Mouse (Mus musculus) gastrocnemius, postnatal 36 days (tissue): Measurements from ENCODE around the gene Slain2. TPM values are rescaled to one million over a fixed set of nuclear protein-coding genes. Genes with fewer than 3 reads are reported as not detected.

Source experiments
- DNase-seq, 2 experiments: peaks; one replicate each; pipeline ENCODE4 v3.0.0; 2022
- intact Hi-C: fragments of 180-260 bp; cut with DNase I; formaldehyde crosslinking; loops from one replicate; pipeline ENCODE4 v1.15.1; 2025
- long read RNA-seq, 2 experiments: library from polyadenylated mRNA; stranded (forward); transcript quantifications; one replicate each; pipeline ENCODE4 v2.0.0; 2021
- total RNA-seq, 2 experiments: library from RNA; stranded (reverse); gene quantifications; 2 replicates each; pipeline ENCODE4 v1.2.3; 2021

Gene Slain2
- total RNA-seq: 100 to 1,000 TPM in 1 of 2 experiments, 10 to 100 TPM in 1; 92.9 to 101 TPM
- long read RNA-seq, experiment 1, full-length matches to known transcripts: 47 of 301 reads
- long read RNA-seq, experiment 1, partial matches to known transcripts: 247 of 301 reads
- long read RNA-seq, experiment 1, other reads (novel, unspliced or antisense): 7 of 301 reads
- long read RNA-seq, experiment 2, full-length matches to known transcripts: 42 of 242 reads
- long read RNA-seq, experiment 2, partial matches to known transcripts: 9 of 242 reads
- long read RNA-seq, experiment 2, other reads (novel, unspliced or antisense): 191 of 242 reads

DNA sequence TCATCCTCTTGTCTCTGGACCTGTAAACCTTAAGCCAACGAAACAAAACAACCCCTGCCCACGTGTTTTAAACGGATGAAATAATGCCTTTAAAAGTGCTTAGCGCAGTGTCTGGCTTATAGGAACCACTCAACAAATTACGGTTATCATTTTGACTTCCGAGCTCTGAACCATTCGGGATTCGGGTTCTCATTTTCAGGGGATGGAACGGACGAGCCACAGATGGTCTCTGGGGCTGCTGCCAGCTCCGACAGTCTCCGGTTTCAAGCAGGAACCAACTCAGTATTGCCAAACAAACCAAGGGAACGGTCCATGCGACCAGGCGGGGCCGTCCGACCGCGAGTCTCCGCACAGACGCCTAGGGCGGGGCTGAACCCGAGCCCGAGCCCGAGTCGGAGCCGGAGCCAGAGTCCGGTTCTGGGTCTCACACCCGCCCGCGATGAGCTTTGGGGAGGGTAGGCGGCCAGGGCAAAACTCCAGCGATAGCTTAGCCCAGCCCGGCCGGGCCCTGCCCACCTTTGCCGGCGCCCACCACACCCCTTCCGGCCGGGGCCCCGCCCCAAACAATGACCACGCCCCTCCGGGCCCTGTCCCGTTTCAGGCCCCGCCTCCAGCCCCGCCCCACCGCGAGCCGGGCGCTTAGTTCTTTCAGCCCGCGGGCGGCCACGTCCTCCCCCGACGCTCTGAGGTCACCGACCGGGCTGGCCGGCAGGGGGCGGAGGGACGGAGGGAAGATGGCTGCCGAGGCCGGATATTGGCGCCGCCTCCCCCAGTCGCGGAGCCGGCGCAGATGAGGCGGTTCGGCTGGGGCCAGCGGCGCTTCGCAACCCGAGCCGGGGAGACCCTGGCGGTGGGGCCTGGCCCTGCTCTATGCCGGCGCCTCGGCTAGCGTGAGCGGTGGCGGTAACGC lies at the start of gene Slain2:
Gene Slain2 (plus strand): TSS at position 657 of the 910 bp plus-strand sequence.
- DNase-seq: peak; percentile 99 to 100
- intact Hi-C loops: no loop called here

DNA sequence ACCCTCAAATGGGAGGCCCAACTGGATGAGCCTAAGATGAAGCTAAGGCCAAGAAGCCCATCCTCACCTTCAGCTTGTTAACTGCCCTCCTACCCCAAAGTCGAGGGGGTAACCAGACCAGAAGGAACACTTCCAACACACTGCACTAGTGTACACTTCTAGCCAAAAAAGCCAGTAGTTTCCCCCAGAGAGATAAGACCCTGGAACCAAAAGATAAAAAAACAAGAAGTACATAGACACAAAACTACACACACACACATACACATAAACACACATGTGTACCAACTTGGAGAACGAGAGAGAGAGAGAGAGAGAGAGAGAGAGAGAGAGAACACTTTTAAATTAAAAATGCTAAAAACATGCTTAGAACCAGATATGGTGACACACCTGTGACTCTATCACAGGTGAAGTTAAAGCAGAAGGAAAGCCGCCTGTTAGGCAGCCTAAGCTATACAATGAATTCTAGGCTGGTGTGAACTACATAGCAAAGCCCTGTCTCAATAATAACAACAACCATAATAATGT lies 49.4 kb upstream of the Slain2 start:
- DNase-seq: no peak
- intact Hi-C loops: loop anchor here (5.0 kb wide), 1 partner anchor 1203 kb away; the partner anchor contains the start of gene Usp46

- DNase-seq: no peak
- intact Hi-C loops: no loop called here
These were observed 47.7 kb upstream of the Slain2 start for GRCm38 (mm10) chr5:72866260-72866905.

GRCm38 (mm10) chr5:72867036-72867672 lies 47.0 kb upstream of the Slain2 start:
- no peak for DNase-seq
- intact Hi-C loops: no loop called here

GRCm38 (mm10) chr5:72868091-72868875 lies 45.8 kb upstream of the Slain2 start, which contains the start of gene Tec:
TSS of gene Tec (minus strand) at chr5:72868483.
- intact Hi-C loops: no loop called here
- peak; percentile 85 to 87 for DNase-seq

DNA sequence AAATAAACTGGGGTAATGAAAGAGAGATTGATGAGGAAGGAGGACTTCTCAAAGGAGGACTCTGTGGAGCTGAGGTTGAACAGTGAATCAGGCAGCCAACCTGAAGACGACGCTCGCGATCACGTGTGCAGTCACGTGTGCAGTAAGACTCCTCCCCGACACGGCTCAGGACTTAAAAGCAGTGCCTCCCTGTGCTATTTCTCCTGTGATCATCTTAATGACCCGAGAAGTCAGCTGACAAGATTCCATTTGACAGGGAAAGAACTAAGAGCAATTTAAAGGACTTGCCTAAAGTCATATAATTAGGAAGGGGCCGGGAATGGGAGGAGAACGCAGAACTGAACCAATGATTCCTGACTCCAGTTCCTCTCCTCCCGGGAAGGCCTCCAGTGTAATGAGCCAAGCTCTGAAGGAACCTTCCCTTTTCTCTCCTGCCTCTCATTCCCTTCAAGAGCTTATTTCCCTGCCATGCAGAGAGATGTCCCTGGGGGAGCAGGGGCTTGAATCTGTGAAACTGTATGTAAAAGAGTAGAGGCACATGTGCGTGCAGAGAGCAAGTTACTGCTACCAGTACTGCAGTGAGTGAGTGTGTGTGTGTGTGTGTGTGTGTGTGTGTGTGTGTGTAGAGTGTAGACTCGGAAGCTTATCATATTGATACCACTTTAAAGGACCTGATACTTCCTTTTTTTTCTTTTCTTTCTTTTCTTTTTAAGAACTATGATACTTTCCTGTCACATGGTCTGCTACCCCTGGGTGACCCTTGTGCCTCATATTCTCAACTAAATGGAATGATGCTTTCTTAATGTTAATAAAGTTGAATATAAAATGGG lies 44.1 kb upstream of the Slain2 start:
- intact Hi-C loops: no loop called here
- no peak for DNase-seq

GRCm38 (mm10) chr5:72871114-72871513 lies 43.0 kb upstream of the Slain2 start:
- DNase-seq: no peak
- intact Hi-C loops: no loop called here

GRCm38 (mm10) chr5:72879736-72880135 lies 34.4 kb upstream of the Slain2 start:
- intact Hi-C loops: no loop called here
- DNase-seq: no peak

- intact Hi-C loops: no loop called here
- no peak for DNase-seq
These were observed 32.2 kb upstream of the Slain2 start for GRCm38 (mm10) chr5:72881748-72882411.

DNA sequence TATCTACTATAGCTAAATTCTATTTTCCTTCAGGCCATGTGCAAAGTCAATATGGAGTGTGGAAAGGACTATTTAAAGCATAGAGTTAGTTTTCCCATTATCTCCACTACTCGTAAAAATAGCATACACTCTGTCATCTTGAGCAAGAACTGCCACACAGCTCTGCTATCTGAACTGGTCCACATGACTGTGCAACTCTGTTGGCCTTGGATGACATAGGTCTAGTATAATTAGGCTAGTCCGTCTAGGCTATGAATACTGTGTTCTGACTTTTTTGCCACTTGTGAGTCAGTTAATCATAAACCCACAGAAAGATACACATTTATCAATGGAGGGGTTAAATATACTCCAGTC lies 31.7 kb upstream of the Slain2 start:
- DNase-seq: no peak
- intact Hi-C loops: no loop called here

DNA sequence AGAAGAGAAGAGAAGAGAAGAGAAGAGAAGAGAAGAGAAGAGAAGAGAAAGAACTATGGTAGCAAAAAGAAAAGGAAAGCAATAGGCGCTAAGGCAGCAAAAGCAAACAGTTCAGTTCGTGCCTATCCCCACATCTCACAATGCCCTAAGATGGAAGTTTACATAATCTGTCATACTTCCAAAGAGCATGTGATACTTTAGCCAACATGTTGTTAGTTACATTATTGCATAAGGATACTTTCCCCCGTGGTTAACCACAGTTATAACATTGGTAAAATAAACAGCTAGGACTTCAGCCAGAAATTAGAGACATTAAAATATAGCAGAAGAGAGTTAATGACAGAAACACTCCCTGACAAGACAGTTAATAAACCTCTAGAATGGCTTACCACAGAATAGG lies 30.4 kb upstream of the Slain2 start:
- no peak for DNase-seq
- intact Hi-C loops: no loop called here

- DNase-seq: no peak
- intact Hi-C loops: no loop called here
These were observed 27.5 kb upstream of the Slain2 start for GRCm38 (mm10) chr5:72886458-72887222.

DNA sequence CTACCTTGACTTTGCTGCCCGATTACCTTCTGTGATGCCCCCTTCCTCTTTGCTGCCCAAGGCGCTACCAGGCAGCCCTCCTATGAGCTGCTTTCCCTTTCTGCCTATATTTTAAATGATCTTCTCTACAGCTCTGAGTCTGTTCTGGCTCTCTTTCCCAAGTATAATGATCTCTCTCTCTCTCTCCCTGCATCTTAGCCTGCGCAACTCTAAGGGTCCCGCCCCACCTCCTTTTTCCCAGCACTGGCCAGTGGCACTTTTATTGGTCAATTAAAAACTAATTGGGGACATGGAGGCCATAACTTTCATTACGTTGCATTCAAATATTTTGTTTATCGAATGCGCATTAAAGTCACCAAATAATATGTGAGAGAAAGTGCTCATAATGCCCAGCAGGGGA lies 25.8 kb upstream of the Slain2 start:
- no peak for DNase-seq
- intact Hi-C loops: no loop called here

- peak; percentile 39 for DNase-seq
- intact Hi-C loops: loop anchor here (5.0 to 10.0 kb wide), 2 partner anchors 181 to 483 kb away; no protein-coding TSS in a partner anchor
These were observed 22.6 kb upstream of the Slain2 start for GRCm38 (mm10) chr5:72891534-72891933.

DNA sequence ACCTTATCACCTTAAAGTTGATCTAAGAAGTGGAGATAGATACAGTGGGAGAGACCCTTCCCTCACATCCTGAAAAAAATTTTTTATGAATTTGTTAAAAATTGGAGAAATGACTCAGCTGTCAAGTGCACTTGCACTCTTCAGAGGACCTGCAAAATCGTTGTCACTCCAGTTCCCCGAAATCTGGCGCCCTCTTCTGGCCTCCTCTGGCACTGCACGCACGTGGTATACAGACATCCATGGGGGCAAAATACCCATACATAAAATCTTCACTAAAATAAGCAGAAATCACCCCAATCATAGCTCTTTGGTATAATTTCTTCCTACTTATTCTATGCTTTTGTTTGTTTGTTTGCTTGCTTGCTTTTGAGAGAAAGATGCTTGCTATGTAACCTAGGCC lies 20.1 kb upstream of the Slain2 start:
- DNase-seq: no peak
- intact Hi-C loops: loop anchor here (5.0 to 10.0 kb wide), 2 partner anchors 178 to 481 kb away; no protein-coding TSS in a partner anchor

- DNase-seq: no peak
- intact Hi-C loops: loop anchor here (10.0 kb wide), 1 partner anchor 480 kb away; no protein-coding TSS in a partner anchor
These were observed 18.8 kb upstream of the Slain2 start for GRCm38 (mm10) chr5:72895261-72895660.
